8 mouse cellular contexts compared by ENCODE assay signal in genomic region chr1:74077353-74077752, GRCm38 (mm10). TPM values are rescaled to one million over a fixed set of nuclear protein-coding genes. Genes with fewer than 3 reads are reported as not detected.
DNase-seq lines count a peak whose midpoint lies in the region; ATAC-seq and TF ChIP-seq lines count a peak whose summit lies in the region.

No protein-coding gene starts in this region.

- H3K4me1 ChIP-seq in heart, embryonic 11.5 days (ENCODE audit: control insufficient read depth, insufficient read depth, low read length): peaks cover 21% of the 10 kb centered on the region
- no peaks in the 10 kb centered on the region for H3K4me1 ChIP-seq in stomach, postnatal 0 days (replicated peaks; ENCODE audit: control insufficient read depth, insufficient read depth)

- 6% methylated on average over 2 of the region's 2 CpGs for WGBS in heart, embryonic 11.5 days (ENCODE audit: insufficient replicate concordance)
- WGBS in stomach, postnatal 0 days: 0% methylated on average over 2 of the region's 2 CpGs

- no peak overlapping the region for H3K4me3 ChIP-seq in heart, embryonic 11.5 days (ENCODE audit: low read depth, low read length)
- no peak overlapping the region for H3K4me3 ChIP-seq in stomach, postnatal 0 days (ENCODE audit: low read depth, low read length)

- no peaks in the 10 kb centered on the region for H3K27me3 ChIP-seq in heart, embryonic 11.5 days (ENCODE audit: control insufficient read depth, insufficient read depth, low read length)
- H3K27me3 ChIP-seq in stomach, postnatal 0 days (ENCODE audit: control insufficient read depth, insufficient read depth, low read length): no peaks in the 10 kb centered on the region

- H3K9me3 ChIP-seq in heart, embryonic 11.5 days (replicated peaks; ENCODE audit: control insufficient read depth, low read length): no peaks in the 10 kb centered on the region
- no peaks in the 10 kb centered on the region for H3K9me3 ChIP-seq in stomach, postnatal 0 days (ENCODE audit: control insufficient read depth, low read length)

- no peaks in the 10 kb centered on the region for H3K36me3 ChIP-seq in heart, embryonic 11.5 days (ENCODE audit: control insufficient read depth, insufficient read depth, low read length)
- no peaks in the 10 kb centered on the region for H3K36me3 ChIP-seq in stomach, postnatal 0 days (ENCODE audit: control insufficient read depth, insufficient read depth, low read length)

- H3K4me2 ChIP-seq in heart, embryonic 11.5 days: no peak overlapping the region
- no peak overlapping the region for H3K4me2 ChIP-seq in stomach, postnatal 0 days (replicated peaks; ENCODE audit: low read depth)

- peak; percentile 92 for TF ChIP-seq CTCF in stomach, postnatal 0 days (IDR thresholded peaks at IDR 0.05; ENCODE audit: low read depth)

- DNase-seq in heart, adult 18-20 months: peak; percentile 88 to 97
- DNase-seq in embryo, embryonic 11 days: peak; percentile 79
- peak; percentile 90 to 94 for DNase-seq in heart, postnatal 10 days
- DNase-seq in left cerebral cortex, adult 18-20 months (ENCODE audit: low spot score in 2 of 2): peak; percentile 61 to 70
- peak; percentile 84 for DNase-seq in stomach, postnatal 0 days (ENCODE audit: low spot score)

- no peak overlapping the region for H3K9ac ChIP-seq in heart, embryonic 11.5 days (ENCODE audit: low read depth, low read length)
- H3K9ac ChIP-seq in stomach, postnatal 0 days (ENCODE audit: low read length): no peak overlapping the region

- H3K27ac ChIP-seq in heart, embryonic 11.5 days (ENCODE audit: low read depth, low read length): no peak overlapping the region
- no peak overlapping the region for H3K27ac ChIP-seq in stomach, postnatal 0 days (replicated peaks)

- TF ChIP-seq EP300 in stomach, postnatal 0 days (optimal IDR thresholded peaks at IDR 0.05): no peak

- no peak for ATAC-seq in heart, embryonic 11.5 days (replicated peaks; ENCODE audit: insufficient number of reproducible peaks, low FRiP score, low TSS enrichment)
- peak; percentile 43 for ATAC-seq in activated CD4-positive, CD25-positive, alpha-beta regulatory T cell, adult 4 months
- ATAC-seq in megakaryocyte, adult 5-6 weeks (ENCODE audit: poor library complexity, severe bottlenecking): peak; percentile 77
- no peak for ATAC-seq in stomach, postnatal 0 days (ENCODE audit: low FRiP score, low TSS enrichment)

- intact Hi-C loops in heart, postnatal 10 days (cut with DNase I): loop anchor here (2.0 kb wide), 4 partner anchors 41 to 175 kb away; no protein-coding TSS in a partner anchor

RNA-seq across cellular contexts. Expression of gene Tns1, which starts 46.9 kb away (rescaled TPM):
- 100 to 1,000 TPM; 636 to 666 TPM for total RNA-seq in heart, adult 18-20 months (2021)
- polyA plus RNA-seq in heart, embryonic 11.5 days (2014; fragmentation: Nextera tagmentation; extraction: Ambion mirVana): 71.9 and 75.6 TPM in 2 replicates
- 10 to 100 TPM; 21.7 to 23.3 TPM for polyA plus RNA-seq in activated CD4-positive, CD25-positive, alpha-beta regulatory T cell, adult 4 months (2017; shearing (Covaris generic))
- total RNA-seq in heart, postnatal 10 days (2021): 100 to 1,000 TPM; 532 to 688 TPM
- 10 to 100 TPM; 36.7 to 39.6 TPM for total RNA-seq in left cerebral cortex, adult 18-20 months (2021)
- 4.9 and 5.5 TPM in 2 replicates for total RNA-seq in megakaryocyte, adult 5-6 weeks (2015)
- 2.9 and 3.2 TPM in 2 replicates for total RNA-seq in megakaryocyte, adult 5-6 weeks (2017)
- 28.8 and 32.7 TPM in 2 replicates for polyA plus RNA-seq in stomach, postnatal 0 days (2015; fragmentation: Nextera tagmentation; extraction: Ambion mirVana)

RNA-seq across cellular contexts. Expression of gene Rufy4, which starts 48.0 kb away (rescaled TPM):
- under 1 TPM; 0.84 to 0.95 TPM for total RNA-seq in heart, adult 18-20 months (2021)
- polyA plus RNA-seq in heart, embryonic 11.5 days (2014; fragmentation: Nextera tagmentation; extraction: Ambion mirVana): 0.21 and 0.39 TPM in 2 replicates
- not detected for polyA plus RNA-seq in activated CD4-positive, CD25-positive, alpha-beta regulatory T cell, adult 4 months (2017; shearing (Covaris generic))
- 1 to 10 TPM; 1.2 to 1.5 TPM for total RNA-seq in heart, postnatal 10 days (2021)
- not detected for total RNA-seq in left cerebral cortex, adult 18-20 months (2021)
- total RNA-seq in megakaryocyte, adult 5-6 weeks (2015): 0.25 and 0.38 TPM in 2 replicates
- total RNA-seq in megakaryocyte, adult 5-6 weeks (2017): 1.1 and 2.5 TPM in 2 replicates
- polyA plus RNA-seq in stomach, postnatal 0 days (2015; fragmentation: Nextera tagmentation; extraction: Ambion mirVana): 0.13 and 0.19 TPM in 2 replicates

Comparison
In these comparisons a context has a peak if more than half of its experiments do, and no peak if none do; other contexts are left out.
1. ATAC-seq: peak in activated CD4-positive, CD25-positive, alpha-beta regulatory T cell, adult 4 months (single experiment) and megakaryocyte, adult 5-6 weeks (single experiment); none in heart, embryonic 11.5 days (single experiment) and stomach, postnatal 0 days (single experiment).
2. RNA of gene Tns1, which starts 46.9 kb away (total RNA-seq): 532 to 688 TPM in heart, postnatal 10 days and 636 to 666 TPM in heart, adult 18-20 months; 36.7 to 39.6 TPM in left cerebral cortex, adult 18-20 months and 2.9 to 5.5 TPM in megakaryocyte, adult 5-6 weeks; every median in the first group is over 10 times any median in the second.
3. Peak in every context shown above with its lines, with median percentiles within 50 percentile points of each other: DNase-seq.